Mouse (Mus musculus) thymus, adult 2 months (tissue): ENCODE data around the gene Apon.
"Not testable (repeated sequence)": the region's sequence is repeated elsewhere in the genome, so short reads cannot be mapped to it uniquely, and the experiment has no call there.

Experiments used
- CTCF ChIP-seq: fragments of 200-500 bp; IDR thresholded peaks from 2 replicates; pipeline ENCODE4 v1.5.1; 2012; ENCODE audit warnings: mild to moderate bottlenecking, control low read depth, low read length, moderate library complexity, borderline replicate concordance; ENCODE audit not compliant: control insufficient read depth, poor library complexity, insufficient read depth; ENCODE audit errors: extremely low read depth
- POLR2A ChIP-seq: fragments of 200-500 bp; IDR thresholded peaks from 2 replicates; pipeline ENCODE4 v1.6.1; 2012; ENCODE audit warnings: mild to moderate bottlenecking, low read length, control low read depth, moderate library complexity; ENCODE audit not compliant: control insufficient read depth, poor library complexity, insufficient read depth; ENCODE audit errors: extremely low read depth

- not testable (repeated sequence) for TF ChIP-seq CTCF, POLR2A
Observed at GRCm38 (mm10) chr10:128214112-128214511, 39.8 kb upstream of the Apon start.
